Mouse (Mus musculus) T-cell, adult 2 months (primary cell): ENCODE results near the gene Rfc2.
A peak's percentile ranks its signal among the peaks of the same experiment; 100 is the strongest.

Experiments
- DNase-seq: peaks from one replicate; pipeline ENCODE4 v3.0.0; 2022; ENCODE audit warnings: low spot score

Gene Rfc2

GRCm38 (mm10) chr5:134581146-134581545 lies at the start of gene Rfc2:
Gene Rfc2 (plus strand): TSS chr5:134581366.
- no peak for DNase-seq

- no peak for DNase-seq
Observed at GRCm38 (mm10) chr5:134531585-134531984, 49.6 kb upstream of the Rfc2 start.

- no peak for DNase-seq
Observed at GRCm38 (mm10) chr5:134532417-134532816, 48.7 kb upstream of the Rfc2 start.

- no peak for DNase-seq
Observed at GRCm38 (mm10) chr5:134536036-134536435, 45.1 kb upstream of the Rfc2 start.

GRCm38 (mm10) chr5:134539891-134540290 lies 41.3 kb upstream of the Rfc2 start:
- peak; percentile 40 for DNase-seq

DNA sequence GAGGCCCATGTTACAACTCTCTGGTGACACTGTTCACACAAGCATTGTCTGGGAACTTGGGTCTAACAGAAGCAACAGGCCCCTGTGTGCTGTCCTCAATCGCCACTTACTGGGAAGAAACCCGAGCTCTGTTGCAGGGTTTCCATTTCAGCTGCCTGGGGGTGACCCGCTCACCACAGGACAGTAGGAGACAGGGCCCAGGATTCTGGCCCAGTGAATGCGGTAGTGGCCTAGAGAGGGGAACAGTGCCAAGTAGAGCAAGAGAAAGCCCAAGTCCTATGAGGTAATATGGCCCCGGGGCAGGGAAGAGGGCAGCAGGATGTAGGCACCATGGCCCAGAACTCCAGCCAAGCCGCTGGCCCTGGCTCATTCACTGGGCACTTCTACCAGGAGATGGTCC lies 40.3 kb upstream of the Rfc2 start:
- no peak for DNase-seq

DNA sequence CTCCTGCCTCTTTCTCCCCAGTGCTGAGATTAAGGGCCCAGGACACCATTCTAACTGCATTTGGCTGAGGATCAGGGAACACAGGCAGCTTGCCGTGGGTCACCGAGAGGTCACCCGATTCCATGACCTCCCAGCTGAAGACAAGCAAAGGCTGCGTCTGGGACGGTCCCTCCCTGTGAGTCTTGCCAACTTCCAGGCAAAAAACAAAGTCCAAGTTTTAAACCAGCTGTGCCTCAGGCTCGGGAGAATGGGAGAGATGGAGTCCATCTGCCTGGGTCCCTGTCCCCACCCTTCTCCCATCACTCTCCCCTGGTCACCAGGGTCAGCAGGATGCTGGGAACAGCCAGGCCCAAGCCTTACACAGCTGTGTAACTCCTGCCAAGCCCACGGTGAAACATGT lies 39.5 kb upstream of the Rfc2 start:
- no peak for DNase-seq

GRCm38 (mm10) chr5:134544516-134545241 lies 36.5 kb upstream of the Rfc2 start:
- no peak for DNase-seq

DNA sequence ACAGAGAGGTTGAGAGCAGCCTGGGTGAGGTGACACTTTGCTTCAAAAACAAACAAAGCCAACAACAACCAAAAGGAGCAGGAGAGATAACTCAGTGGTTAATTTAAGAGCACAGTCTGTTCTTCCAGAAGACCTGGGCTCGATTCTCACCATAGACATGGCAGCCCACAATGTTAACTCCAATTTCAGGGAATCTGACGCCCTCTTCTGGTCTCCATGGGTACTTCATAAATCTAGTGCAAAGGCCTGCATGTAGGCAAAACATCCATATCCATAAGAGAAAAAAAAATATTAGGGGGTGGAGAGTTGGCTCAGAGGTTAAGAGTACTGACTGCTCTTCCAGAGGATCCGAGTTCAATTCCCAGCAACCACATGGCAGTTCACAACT lies 35.9 kb upstream of the Rfc2 start:
- DNase-seq: peak; percentile 9

- DNase-seq: no peak
Observed at GRCm38 (mm10) chr5:134546790-134547189, 34.4 kb upstream of the Rfc2 start.

- no peak for DNase-seq
Observed at GRCm38 (mm10) chr5:134548306-134548705, 32.9 kb upstream of the Rfc2 start.

DNA sequence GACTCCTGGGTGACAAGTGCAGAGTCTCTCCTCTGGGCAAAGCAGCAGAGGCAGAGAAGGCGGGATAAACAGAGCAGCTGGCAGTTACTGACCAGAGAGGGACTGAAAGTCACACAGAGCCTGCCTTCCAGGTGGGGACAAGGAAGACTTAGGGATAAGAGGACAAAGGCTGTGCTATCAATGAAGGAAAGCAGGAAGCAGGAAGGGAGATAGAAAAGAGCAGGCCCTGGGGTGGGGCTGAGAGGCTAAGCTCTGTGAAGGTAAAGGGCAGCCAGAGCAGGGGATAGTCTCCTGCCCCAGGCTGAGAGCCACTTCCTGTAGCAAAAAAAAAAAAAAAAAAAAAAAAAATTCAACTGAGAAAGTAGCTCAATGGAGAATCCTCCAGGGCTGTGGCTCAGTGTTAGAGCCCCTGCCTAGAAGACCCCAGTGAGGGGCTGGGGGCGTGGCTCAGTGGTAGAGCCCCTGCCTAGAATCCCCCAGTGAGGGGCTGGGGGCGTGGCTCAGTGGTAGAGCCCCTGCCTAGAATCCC lies 31.5 kb upstream of the Rfc2 start:
- DNase-seq: no peak

GRCm38 (mm10) chr5:134550836-134551232 lies 30.3 kb upstream of the Rfc2 start:
- DNase-seq: peak; percentile 15

DNA sequence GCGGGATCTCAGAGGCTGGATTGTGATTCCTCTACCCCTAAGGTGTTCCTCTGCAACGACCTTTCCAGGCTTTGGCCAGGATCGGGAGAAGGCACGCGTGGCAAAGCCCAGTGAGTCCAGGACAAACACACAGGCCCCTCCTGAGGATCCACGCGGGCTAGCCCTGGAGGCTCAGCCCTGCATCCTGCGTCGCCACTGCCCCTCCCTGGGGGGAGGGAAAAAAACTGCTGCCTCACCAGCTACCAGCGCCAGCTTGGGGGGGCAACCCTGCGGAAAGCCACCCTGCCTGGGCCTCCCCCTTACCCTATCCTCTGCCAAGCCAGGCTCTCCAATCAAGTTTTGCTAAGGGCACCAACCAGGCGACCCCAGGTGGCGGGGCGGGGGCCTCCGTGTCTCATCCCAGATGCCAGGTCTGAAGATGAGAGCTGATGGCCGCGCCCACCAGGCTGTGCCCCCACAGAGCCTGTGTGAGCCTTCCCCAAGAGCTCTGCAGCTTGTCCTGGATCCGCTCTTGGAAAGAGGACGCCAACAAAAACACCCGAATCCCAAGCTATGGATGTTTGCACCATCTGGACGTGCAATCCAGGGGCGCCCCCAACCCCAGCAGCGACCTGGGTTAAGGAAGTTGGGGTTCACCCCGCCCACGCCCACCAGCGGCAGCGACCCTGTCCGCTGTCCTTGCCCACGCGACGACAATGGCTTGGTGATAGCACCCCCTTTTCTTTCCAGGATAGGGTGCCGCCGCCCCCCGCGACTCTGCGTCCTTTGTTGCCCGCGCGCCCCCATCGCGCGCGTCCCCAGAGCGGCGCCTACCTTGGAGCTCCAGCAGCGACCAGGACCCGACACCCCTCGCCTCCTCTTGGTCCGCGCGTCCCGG lies 29.7 kb upstream of the Rfc2 start:
- DNase-seq: peak; percentile 20

DNA sequence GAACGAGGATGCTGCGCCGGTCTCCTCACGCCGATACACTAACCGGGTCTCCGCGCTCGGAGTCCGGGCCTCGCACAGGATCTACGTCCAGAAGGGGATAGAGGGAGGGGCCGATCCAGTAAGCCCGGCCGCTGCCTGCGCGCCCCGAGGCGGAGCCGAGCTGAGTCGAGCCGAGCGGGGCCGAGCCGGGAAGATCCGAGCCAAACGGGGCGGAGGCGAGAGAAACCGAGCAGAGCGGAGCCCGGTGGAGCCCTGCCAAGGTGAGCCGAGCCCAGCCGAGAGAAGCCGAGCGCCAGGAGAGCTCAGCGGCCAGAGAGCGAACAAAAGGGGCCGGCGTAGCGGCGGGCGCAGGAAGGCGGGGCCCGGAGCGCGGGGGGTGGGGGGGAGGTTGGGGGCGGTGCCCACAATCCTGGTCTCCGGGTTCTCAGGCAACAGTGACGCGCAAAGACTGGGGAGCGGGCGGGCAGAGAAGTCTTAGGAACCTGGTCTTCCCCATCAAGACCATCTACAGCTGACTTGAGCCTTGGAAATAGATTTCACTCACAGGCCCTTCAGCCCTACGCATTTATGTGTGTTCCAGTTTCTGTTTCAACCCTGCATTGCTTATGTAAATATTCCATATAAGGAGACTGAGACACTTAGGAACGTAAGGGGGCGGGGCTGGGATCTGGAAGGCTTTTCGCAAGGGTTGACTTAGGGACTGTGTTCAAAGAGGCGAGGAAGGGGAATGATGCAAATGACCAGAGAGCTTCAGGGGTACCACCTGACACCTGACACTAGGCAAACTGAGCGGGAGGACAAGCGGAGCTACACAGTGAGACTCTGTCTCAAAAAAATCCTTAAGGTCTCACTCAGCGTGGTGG lies 28.8 kb upstream of the Rfc2 start, which contains the start of gene Clip2:
Gene Clip2, minus strand, starts transcription at position 325 of the 863 bp plus-strand sequence.
- DNase-seq: peak; percentile 91

GRCm38 (mm10) chr5:134553951-134554546 lies 27.1 kb upstream of the Rfc2 start:
- DNase-seq: no peak

GRCm38 (mm10) chr5:134555463-134556164 lies 25.6 kb upstream of the Rfc2 start:
- peak; percentile 10 for DNase-seq

GRCm38 (mm10) chr5:134560071-134560449 lies 21.1 kb upstream of the Rfc2 start, which contains the start of gene Syna:
Gene Syna (minus strand): TSS chr5:134560171.
- no peak for DNase-seq

- no peak for DNase-seq
Observed at GRCm38 (mm10) chr5:134560450-134561171, 20.6 kb upstream of the Rfc2 start.

GRCm38 (mm10) chr5:134564272-134564671 lies 16.9 kb upstream of the Rfc2 start:
- DNase-seq: no peak
